Mouse (Mus musculus) urinary bladder, adult 18-20 months (tissue): ENCODE measurements around the gene Cux1.

Source experiments
- DNase-seq, 2 experiments: peaks; one replicate each; pipeline ENCODE4 v3.0.0; 2022; ENCODE audit warnings: low spot score in 2 of 2, mixed read lengths in 2 of 2

The Cux1 gene

DNA sequence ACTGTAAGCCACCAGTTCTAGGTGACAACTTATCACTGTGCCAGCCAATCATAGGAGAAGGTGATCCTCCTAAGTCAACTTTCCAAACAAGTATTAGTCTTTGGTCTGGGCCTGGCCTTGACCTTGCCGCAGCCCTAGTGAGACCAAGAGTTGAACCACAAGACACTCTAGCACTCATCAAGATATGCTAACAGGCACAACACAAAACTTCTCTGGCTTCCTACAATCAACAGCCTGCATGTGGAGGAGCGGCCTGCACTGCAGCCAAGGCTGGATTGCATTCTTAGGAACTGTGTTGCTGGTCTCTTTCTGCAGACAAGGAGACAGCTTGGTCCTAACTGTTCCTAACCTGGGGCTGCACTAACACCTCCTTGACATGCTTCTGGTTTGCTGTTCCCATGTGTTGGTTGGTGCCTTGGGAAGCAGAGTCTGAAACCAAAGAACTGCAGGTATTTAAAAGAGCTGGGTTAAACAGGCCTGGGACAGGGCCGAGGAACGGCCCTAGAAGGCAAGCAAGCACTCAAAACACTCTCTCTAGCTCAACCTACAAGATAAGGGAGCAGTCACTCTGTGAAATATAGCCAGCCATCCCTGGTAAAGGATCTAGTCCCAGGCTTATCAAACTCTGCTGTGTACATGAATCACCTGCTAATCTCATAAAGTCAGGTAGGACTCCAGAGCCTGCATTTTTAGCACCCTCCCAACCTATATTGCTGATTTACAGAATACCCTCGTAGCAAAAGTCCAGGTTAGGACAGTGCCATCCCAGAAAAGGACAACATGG, 27.0 kb downstream of the Cux1 start:
- no peak for DNase-seq

DNA sequence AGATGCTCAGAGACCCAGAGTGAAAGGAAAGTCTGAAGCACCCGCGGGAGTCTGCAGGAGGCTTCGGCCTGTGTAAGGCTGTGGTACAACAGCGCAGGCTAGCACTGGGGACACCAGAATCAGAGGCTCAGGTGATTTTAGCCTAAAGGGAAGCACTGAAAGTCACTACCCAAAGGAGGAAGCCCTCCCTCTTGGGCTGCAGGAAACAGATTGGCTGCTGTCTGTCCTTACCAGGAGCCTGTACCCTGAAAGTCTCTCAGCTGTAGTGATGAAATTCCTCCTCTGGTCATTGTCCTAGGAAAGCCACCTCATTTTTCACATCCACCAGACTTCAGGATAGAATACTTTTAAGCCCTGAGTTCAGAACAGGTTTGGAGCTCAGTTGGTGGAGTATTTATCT, 30.5 kb downstream of the Cux1 start:
- DNase-seq, result no peak

GRCm38 (mm10) chr5:136535976-136536725, 31.1 kb downstream of the Cux1 start:
- no peak for DNase-seq

DNA sequence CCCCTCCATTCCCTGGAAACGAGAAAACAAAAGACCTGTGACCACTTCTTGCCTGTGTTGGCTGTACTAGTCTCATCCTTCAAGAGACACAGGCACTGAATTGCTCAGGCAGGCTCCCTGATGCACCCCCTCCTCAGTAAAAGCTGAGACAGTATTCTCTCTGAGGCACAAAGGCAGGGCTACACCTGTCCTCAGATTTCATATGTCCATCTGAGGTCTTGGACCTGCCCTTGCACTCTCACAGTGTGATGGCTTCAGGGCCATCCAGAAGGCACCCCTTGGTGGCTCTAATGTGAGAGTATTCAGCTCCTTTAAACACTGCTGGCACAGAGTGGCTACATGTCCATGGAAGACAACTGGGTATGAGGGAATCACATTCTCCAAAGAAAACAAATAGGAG, 32.1 kb downstream of the Cux1 start:
- no peak for DNase-seq

DNA sequence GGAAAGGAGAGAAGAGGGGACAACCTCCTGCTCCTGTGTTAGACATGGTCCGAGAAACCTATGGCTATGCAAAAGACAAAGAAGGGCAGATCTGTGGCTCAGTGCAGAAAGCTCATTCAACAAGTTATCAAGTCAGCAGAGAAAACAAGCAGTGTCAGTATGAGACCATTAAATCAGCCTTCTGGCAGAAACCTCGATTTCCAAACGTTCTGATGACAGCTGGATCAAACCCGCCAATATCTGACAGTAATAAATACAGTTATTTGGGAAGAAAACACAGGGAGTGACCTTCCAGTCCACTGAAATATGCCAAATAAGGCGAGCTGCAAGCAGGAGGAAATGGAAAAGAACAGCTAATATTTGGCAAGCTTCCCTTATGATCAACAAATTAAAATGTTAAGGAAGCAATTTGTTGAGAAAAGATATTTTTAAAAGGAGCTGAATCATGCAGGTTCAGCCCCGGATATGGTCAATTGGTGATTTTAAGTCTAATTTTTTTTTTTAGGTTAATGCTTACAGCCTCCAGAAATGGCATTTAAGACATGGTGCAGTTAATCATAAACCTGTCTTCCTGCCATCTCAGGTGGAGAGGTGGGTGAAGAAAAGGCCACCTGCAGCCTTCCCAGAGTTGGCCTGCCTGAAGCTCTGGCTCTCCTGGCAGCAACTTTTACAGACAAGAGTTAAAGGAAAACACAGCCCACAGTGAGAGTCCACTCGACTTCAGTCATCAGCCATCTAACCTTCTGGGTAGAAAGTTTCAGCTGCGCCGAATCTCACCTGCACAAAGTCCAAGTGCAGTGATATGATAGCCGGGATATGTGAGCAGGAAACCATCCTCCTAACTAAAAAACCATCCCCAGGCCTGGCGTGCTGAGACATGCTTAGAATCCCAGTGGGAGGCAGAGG, 33.7 kb downstream of the Cux1 start:
- no peak for DNase-seq

DNA sequence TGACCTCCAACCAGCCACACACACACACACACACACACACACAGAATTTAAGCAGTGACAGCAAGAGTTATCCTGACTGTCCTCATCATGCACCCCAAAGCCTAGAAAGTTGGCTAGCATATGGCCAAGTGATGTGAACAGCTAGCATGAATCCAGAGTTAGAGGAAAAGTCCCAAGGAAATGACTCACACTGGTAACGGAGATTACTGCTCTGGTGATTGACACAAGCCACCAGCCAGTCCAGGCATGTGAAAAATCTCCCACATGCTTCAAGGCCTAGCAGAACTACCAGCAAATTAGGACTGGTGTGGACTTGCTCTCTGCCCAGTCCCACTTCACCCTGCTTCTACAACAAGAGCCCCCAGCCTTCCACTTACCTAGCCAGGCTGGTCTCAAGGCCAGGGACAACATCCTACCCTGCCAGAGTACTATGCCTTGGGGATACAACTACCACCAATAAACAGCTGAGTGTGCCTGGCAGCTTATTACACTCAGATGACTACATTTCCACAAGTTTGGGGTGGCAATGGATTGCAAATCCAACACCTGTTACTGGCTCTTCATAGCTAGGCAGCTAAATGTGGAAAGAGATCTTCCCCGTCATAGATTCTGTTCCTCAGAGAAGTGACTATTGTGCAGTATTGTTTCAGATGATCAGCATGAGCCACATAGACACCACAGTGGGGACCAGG, 35.5 kb downstream of the Cux1 start:
- DNase-seq, result peak in 1 of 2 experiments; percentile 39

GRCm38 (mm10) chr5:136530931-136531330, 36.4 kb downstream of the Cux1 start:
- no peak for DNase-seq

GRCm38 (mm10) chr5:136529165-136529564, 38.1 kb downstream of the Cux1 start:
- no peak for DNase-seq

GRCm38 (mm10) chr5:136527871-136528270, 39.4 kb downstream of the Cux1 start:
- no peak for DNase-seq

DNA sequence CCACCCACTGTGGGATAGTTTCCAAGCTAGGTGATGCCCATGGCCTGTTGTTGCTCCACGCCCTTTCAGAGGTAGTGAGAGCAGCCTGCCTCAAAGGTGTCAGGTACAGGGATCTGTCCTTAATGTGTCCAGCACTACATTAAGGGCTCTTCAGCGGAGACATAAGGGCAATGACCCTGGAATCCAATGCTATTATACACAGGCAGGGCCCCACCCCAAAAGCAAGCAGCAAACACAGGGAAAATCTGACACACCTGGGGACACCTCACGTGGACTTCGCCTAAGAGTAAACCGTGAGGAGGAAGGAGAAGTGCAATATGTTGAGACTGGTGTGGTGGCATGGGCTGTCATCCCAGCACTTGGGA, 40.8 kb downstream of the Cux1 start:
- no peak for DNase-seq

DNA sequence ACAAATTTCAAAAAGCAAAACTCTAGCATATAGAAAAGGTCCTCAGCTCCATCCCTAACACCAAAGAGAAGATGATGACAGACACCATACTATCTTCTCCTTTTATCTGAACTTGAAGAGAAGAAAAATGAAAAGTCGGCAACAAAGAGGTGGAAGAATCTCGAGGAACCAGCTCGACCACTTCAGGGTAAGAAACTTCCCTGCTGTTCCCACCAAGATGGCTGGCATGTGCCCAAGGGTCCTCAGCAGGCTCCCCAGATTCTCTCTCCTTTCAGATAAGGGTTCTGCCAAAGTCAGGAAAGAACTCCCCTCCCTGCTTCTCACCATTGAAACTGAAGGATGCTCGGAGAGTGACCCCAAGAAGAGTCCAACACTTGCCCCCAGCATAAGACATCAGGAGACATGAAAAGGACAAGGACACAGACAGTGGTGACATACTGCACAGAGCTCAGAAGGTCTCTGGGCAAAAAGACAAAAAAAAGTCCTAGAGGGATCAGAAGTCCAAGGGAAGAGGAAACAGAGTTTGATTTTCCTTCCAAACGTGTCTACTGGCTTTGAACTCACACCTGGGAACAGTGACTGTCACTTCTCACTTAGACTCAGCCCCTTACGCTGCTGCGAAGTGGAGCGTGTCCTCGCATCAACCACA, 41.3 kb downstream of the Cux1 start:
- no peak for DNase-seq

DNA sequence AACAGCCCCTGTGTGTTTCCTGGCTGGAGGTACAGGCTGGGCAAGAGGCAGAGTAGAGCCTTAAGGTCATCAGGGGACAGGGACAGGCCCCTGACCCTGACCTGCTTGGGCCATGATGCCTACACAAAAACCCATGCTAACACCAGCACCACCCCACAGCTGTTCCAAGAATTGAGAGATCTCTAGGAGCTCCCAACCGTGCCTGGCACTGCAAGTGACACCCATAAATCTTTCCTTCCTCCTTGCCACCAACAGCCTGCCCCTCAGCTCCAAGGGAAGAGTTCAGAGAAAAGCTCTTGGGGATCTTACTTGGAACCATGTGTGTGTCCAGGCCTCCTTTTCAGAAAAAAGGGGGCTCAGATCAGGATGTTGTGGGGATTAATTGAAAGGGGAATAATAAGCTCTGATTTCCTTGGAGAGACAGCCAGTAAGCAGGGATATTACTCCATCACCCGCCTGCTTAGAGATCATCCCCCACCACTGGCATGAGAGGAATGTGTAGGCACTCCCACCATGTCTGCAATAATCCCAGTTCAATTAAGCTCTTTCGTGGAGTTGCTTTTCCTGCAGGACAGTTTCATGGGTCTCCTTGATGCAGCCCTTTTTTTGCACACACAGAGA, 44.3 kb downstream of the Cux1 start:
- DNase-seq, result no peak

- DNase-seq, result no peak
Measured at GRCm38 (mm10) chr5:136521656-136522055, 45.6 kb downstream of the Cux1 start.

GRCm38 (mm10) chr5:136518648-136519437, 48.4 kb downstream of the Cux1 start:
- no peak for DNase-seq

GRCm38 (mm10) chr5:136517510-136517909, 49.8 kb downstream of the Cux1 start:
- DNase-seq, result no peak

GRCm38 (mm10) chr5:136516593-136516992, 50.7 kb downstream of the Cux1 start:
- DNase-seq, result no peak

DNA sequence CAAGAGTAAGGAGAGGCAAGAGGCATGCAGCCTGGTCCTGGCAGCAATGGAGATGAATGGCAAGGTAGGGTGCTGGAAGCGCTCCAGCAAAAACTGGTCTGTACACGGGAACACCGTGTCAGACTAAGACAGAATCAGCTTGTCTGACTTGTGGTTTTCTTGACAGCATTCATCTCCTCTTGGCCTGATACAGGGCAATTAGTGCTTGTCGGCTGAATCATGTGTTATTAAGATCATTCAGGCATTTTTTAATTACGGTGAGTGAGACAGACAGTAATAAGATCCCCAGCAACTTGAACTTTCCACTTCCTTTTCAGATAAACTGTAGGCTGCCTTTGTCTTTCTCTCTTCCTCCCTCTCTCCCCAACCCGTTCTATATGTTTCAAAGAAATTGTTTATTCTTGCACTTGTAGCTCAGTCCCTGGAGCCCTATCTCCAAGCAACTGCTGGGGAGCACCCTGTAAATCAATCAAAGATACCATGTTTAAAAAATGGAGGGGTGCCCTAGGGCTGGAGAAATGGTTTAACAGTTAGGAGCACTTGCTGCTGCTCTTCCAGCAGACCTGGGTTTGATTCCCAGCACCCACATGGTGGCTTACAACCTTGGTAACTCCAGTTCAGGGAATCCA, 53.1 kb downstream of the Cux1 start:
- DNase-seq, result peak in 1 of 2 experiments; percentile 26

- DNase-seq, result no peak
Measured at GRCm38 (mm10) chr5:136512103-136512674, 55.1 kb downstream of the Cux1 start.

DNA sequence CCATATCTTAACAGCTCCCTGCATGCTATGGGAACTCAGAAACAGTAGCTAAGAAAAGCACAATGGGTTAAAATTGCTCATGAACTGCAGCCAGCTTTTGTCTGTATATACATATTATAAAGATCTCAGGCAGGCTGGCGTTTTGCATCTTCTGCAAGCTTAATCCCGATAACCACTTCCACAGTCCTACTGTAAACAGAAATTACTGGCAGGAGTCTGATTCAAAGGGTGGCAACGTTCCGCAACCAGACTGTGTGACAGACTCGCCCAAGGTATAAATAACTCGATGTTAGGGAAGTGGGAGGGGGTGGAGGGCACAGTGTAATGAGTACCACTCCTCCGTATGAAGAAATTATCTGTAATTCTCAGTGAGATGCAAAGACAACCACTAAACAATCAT, 55.9 kb downstream of the Cux1 start:
- DNase-seq, result no peak
